Mouse (Mus musculus) monocyte, adult 5-6 weeks (primary cell): ENCODE data around the gene Atxn2l. TPM values are rescaled to one million over a fixed set of nuclear protein-coding genes. Genes with fewer than 3 reads are reported as not detected.
"Not testable (repeated sequence)": the region's sequence is repeated elsewhere in the genome, so short reads cannot be mapped to it uniquely, and the experiment has no call there.

Experiments
- ATAC-seq: fragments of 153-309, 156-312 bp; replicated peaks from 2 replicates; pipeline ENCODE4 v1.8.0; 2017; ENCODE audit warnings: mild to moderate bottlenecking; ENCODE audit not compliant: low TSS enrichment, insufficient number of reproducible peaks, severe bottlenecking, poor library complexity, low FRiP score
- total RNA-seq: library from RNA; stranded (forward); fragments of 200-1000, 200-491, 200-594 nt; gene quantifications from 3 replicates; pipeline ENCODE4 v1.2.3, GENCODE M21; 2017

Atxn2l gene
- total RNA-seq, 1 experiment from 2014 or later, result 30.7 TPM

DNA sequence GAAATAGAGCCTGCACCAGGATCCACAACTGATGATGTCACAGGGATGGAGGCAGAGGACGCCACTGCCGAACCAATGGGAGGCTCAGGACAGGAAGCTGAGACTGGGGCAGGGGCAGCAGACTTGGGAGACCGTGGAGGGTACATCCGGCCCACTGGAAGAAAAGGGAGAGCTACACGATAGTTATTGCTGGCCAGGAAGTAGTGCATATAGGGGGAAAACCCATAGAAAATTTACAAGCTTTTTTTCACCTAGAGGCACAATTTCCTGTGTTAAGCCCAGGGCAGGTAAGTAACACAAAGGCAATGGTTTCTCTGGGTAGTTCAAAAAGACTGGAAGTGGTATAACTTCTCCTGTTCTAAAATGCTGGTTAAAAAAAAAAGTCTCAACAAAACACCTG lies 6.8 kb downstream of the Atxn2l start:
- no peak for ATAC-seq

DNA sequence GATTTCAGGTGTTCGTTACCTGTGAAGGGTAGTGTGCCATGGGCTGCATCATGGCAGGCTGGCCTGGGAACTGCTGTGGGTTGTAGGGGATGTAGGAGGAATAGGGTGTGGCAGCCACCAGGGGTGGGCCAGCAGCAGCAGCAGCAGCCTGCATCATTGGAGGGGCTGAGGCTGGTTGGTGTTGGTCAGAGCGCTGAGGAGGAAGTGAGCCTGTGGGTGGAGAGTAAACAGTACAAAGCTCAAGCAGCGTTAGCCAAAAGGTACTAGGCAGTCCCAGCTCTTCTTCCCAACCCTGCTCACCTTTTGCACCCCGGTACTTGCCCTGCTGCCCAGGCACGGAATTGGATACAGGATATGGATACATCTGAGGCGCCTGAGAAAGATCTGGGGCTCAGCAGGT lies 9.1 kb downstream of the Atxn2l start:
- ATAC-seq, result no peak

DNA sequence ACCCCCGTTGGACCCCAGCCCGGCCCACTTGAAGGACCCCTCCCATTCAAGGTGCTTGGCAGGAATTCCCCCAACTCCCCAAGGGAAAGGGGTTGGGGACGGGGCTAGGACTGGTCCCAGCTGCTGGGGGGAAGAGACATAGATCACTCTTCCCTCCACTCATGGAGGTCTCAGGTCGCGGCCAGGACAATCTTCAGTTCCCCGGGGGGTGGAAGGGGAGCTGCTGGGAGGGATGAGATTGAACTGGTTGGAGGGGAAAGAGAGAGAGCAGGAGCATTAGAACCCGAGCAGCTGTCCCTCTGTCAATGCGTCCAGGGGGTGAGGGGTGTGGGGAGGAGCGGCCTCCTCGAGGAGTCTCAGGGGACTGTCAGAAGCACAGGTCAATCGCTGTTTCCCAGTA lies 11.3 kb downstream of the Atxn2l start:
- ATAC-seq, result no peak

DNA sequence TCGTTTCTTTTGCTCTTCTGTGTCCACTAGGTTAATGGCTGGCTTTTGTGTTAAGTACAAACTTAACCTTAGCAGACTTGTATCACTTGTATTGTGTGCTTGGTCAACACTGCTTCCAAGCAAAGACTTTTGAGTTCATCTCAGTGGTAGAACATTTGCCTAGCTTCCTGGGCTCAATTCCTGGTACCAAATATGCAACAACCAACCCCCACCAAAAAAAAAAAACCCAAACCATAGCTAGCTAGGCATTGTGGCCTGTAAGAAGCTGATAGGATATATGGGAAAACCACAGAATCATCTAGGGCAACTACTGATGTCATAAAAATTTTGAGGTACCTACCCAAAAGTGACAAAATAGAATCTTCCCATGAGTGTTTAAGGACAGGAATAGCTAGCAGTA lies 12.2 kb downstream of the Atxn2l start:
- no peak for ATAC-seq

DNA sequence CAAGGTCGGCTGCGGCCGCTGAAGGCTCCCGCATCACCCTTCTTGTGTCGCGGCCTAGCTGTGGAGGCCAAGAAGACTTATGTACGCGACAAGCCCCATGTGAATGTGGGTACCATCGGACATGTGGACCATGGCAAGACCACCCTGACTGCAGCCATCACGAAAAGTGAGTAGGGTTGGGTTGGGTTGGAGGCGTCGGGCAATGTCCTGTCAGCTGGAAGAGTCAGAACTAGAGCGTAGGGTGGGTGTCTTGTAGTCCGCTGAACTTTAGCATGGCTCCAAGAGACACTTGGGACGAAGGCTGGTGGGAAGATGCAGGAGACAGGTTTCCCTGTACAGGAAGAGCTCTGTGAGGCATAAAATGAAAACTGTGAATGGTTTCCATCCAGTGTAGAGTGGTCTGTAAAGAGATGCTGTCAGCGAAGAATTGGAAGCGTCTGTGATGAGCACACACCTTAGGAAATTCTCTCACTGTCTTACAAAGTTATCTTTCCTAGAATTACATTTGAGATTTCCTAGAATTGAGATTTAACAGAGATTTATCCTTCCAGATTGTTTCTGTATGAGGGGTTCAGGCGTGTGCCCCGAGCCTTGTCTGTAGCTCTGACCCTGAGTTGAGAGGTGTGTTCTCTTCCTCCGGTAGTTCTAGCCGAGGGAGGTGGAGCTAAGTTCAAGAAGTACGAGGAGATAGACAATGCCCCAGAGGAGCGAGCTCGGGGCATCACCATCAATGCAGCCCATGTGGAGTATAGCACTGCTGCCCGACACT lies 15.4 kb downstream of the Atxn2l start:
- not testable (repeated sequence) for ATAC-seq

DNA sequence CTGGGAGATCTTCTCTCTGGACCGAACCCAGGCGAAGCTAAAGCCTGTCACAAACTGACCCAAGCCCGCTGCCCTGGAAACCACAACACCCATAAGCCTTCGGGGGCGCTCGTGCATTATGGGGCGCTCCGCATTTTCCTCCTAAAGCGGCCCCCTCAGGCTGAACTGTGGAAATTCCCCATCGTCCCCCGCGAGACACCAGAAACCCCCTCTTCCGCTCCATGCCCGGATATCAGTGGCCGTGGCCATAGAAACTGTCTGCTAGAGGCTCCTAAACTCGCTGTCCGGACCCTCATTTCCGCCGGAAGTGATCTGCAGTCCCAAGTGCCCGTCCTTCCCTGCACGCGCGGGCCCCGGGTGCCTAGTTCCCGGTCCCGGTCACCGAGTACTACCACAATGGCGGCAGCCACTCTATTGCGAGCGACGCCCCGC lies 16.2 kb downstream of the Atxn2l start, which contains the start of gene Tufm:
Tufm (plus strand) TSS at position 310 of the 432 bp plus-strand sequence.
- ATAC-seq, result peak; percentile 91

DNA sequence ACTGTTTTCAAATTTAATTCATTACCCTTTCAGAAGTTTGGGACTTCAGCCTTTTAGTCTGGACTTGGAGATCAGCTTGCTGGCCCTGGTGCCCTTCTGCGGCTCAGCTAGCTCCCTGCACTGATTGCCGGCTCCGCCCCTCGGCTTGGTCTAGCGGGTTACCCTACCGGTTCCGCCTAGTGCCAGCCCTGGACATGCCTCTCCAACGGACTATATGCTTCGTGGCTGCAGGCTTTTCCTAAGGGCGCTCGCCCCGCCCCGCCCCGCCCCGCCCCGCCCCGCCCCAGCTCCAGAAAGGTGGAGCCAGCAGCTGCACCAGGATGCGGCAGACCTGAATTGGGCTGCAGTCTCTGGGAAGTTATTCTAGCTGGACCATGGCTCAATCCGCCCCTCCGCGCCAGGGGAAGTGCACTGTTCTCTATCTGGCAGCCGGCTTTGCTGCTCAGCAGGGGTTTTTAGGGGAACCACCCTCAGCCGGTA lies 20.8 kb downstream of the Atxn2l start:
- ATAC-seq, result peak; percentile 79

DNA sequence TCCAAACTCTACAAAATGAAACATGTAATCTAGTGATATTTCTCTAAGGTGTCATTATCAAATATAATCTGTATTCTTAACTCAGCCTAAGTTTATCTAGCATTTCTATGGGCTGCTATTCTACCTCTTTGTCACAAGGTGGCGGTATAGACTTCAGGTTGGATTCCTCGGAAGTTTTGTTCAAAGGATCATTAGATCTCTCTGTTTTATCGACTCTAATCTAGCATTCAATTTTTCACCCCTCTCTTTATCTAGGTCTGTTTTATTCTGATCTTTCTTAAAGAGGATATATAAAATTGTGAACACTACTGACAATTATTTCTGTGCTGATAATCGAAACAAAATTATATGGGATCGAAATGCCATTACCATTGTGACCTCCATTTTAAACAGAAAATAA lies 21.5 kb downstream of the Atxn2l start:
- ATAC-seq, result no peak

DNA sequence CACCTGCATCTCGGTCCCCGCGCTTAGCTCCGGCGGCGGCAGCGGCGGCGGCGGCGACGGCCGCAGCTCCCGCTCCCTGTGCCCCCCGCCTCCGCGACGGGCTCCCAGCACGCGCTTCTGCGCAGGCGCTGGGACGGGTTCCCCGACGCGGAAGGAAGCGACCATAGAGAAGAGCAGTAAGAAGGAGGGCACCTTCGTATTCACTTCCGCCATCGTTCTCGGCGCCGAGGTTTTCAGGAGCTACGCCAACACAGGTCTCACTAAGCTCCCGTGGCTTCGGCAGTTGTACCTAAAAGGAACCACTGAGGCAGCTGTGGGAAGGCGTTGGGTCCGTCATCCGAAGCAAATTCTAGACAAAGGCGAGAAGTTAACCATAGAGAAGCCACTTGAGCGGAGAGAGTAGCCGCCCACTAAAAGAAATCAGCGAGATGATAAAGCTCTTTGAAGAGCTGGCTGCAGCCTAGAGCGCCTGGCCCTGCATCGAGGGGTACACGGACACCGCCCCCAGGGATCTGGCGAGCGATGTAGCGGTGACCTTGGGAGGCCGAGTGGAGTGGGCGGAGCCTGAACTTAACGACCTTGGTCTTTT lies 28.1 kb downstream of the Atxn2l start, which contains the start of gene Sh2b1:
Sh2b1 (minus strand) TSS at position 432 of the 589 bp plus-strand sequence.
- peak; percentile 83 for ATAC-seq

DNA sequence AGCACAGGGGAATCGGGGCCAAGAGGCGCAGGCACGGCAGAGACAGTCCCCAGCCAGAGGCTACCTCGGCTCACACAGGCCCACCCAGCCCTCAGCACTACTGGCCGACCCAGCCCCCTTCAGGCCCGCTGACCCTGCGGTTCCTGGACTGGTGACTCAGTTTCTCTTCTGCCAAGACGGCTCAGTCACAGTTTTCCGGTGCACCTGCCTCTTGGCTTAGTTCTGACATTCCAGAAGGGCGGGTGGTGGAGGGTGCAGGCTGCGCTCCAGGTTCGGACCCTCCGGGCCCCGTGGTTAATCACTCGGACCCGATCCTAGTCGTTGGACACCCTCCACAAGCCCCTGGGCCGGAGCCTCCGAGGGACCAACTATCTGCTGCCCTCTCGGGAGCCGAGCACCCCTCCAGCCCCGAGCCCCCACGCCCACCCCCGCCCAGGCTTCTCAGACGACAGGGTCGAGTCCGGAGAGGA lies 28.7 kb downstream of the Atxn2l start:
- ATAC-seq, result no peak

DNA sequence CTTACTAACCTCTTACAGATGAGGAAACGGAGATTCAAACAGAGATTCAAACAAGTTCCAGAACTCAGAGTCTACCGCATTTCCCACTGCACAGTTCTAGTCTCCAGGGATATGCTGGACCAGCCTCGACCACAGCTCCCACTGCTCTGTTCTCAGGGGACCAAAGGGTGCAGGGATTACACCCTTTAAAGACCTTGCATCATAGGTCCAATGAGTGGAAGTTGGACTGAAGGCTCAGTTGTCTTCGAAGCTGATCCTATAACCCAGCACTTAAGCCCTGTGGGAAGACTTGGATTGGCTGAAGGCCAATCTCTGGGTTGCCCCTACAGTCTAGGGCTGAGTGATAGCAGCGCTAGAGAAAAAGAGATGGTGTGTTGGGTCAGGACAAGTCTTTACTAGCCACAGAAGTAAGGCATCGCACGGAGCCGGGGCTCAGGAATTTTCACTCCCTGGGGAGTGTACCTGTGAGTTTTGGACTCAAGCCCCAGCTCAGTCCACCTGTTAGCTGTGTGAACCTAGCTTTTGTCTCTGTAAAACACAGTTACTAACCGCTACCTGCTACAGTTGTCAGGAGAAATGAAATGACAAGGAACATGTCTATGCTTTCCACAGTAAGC lies 29.7 kb downstream of the Atxn2l start:
- ATAC-seq, result no peak

DNA sequence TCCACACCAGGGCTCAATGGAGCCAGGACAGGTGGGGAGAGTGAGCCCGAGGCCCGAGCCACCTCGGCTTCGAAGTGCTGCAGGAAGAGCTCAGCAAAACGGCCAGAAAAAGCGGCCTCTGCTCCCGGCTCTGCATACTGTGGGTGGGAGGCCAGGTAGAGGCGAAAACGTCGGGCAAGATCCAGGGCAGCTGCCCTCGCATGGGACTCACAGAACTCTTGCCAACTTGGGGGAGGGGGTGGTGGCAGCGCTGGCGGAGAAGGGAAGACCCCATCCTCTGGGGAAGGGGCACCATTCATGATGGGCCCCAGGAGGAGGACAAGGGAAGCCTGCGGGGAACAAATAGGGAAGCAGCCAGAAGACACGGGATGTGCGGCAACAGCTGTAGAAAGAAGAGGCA lies 30.5 kb downstream of the Atxn2l start:
- ATAC-seq, result no peak

DNA sequence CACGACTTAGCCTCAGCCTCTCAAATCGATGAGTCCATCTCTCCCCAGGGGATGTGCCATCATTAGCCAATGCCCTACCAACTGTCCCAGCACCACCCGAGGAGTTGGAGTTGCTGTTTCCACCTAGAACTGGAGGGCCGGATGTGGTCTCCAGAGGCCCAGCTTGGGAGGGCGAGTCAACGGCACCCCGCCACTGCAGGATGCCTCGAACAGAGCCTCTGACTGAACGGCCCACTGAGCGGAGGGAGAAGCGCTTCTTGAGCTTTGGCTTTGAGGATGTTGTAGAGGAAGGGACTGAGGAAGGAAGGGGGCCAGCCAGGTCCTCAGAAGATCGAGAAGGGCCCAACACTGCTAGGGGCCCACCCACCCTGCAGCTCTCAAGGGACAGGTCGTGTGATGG lies 30.9 kb downstream of the Atxn2l start:
- no peak for ATAC-seq

DNA sequence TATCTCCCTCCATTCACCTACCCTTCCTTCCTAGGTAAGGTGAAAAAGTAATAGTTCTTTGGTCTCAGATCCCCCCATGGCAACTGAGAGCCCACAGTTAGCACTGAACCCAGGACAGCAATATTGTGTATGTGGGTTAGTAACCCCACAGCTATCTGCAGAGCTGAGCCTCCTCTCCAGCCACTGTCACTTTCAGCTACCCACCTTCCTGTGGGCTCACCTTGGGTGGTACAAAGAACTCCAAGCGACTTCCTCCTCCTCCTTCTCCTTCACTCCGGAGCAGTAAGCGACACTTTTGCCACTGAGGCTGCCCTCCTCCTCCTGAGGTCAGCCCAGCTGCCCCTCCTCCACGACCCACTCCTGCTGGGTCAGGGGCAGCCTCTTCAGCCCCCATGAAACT lies 31.4 kb downstream of the Atxn2l start:
- ATAC-seq, result no peak

DNA sequence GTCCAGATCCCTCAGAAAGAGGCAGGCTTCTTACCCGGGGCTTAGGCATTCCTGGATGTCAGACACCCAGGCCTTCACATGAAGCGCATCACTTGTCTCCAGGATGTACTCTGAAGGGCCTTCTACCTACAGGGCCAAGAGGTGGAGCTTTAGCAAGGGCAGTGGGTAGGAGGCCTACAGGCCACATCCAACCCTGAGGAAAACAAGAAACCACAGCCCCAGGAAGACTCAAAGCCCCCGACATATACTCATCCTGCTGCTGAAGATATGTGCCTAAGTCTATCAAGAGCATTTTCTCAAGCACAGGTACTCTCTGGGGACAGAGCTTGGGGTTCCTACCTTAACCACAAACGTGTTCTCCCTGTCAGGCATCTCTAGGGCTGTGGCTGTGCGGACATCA lies 31.9 kb downstream of the Atxn2l start:
- no peak for ATAC-seq

DNA sequence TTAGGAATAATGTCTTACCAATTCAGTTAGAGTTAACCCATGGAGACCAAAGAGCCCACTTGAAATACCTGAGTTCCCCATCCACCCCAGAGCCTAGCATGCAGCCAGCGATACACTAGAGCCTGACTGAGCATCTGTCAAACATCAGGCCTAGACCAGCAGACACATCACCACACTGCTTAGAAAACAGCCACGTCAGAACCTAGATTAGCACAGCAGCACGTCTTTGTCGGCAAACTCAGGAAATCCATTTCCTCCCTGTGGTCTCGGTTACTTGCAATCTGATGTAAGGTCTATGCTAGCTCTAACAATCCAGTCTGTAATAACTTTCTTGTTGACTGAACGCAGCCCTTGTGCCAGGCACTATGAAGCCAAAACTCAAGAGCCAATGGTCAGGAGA lies 33.2 kb downstream of the Atxn2l start:
- peak; percentile 34; the same call in 1 of the 2 replicates for ATAC-seq

DNA sequence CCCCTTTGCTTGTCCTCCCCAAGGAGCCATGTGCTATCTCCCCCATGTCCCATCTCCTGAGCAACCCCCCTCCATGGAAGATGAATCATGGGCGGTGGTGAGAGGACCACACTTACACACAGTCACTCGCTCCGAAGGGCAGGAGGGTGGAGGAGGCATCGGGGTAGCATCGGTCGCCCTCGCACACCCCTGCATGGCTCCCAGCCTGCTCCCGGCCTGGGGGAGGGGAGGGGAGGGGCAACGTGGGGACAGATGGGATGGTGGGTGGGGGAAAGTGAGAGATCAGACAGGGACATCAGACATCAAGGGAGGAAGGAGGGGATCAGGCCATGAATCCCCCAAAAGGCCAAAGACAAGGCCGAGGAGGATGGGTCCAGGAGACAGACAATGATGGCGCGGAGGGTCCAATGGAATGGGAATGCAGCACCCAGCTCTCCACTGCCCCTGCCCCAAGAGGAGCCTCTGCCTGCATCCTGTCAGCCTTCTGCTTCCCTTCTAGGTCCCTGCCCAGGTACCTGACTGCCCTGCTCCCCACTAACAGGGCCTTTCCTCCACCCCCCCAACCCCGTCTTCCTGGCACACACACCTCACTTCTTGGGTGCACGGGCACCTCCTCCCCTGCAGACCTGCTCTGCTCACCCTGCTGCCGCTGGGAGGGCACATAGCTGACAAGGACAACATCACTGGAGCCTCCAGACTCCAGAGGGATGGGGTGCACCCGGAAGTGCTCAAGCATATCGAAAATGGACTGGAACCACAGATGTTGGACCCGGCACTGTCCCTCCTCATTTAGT lies 35.2 kb downstream of the Atxn2l start:
- ATAC-seq, result no peak

DNA sequence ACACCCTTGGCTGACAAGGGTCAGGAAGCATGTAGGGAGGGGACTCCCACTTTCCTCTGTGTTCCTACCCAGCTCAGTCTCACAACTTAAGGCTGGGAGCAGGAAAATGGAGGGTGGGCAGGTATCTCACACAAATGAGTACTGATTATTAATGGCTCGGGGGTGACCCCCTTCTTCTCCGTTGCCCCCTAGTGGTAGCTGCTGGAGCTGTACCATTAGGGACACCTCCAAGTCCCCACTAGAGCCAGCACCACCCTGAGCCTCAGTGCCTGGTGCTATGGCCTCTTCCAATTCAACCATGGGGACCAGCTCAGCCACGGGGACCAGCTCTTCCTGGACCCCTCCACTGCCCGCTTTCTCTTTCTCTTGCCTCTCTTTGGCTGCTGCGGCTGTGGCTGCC lies 36.0 kb downstream of the Atxn2l start:
- no peak for ATAC-seq

DNA sequence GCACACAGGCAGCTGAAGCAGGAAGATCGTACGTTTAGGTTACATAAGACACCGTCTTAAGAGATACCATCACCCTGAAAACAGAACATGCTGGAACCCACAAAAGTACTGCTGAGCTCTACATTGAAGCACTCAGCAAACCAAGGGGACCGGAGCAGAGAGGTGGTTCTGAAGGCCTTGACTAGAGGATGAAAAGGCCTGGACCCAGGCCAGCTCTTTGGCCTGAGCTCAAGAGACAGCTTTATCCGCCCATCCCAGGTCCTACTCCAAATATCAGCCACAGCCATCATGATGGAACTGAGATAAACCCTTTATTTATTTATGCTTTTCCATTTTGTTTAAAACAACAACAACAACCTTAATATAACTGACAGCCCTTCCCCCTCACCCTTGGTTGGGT lies 36.5 kb downstream of the Atxn2l start:
- no peak for ATAC-seq
